Comparison of ENCODE assay signal across 8 mouse cellular contexts in genomic region chr13:83503919-83504318, GRCm38 (mm10). TPM values are rescaled to one million over a fixed set of nuclear protein-coding genes. Genes with fewer than 3 reads are reported as not detected.
DNase-seq lines count a peak whose midpoint lies in the region; ATAC-seq and TF ChIP-seq lines count a peak whose summit lies in the region.

Gene Mef2c, plus strand, starts transcription at chr13:83504034.

- TF ChIP-seq CTCF in kidney, postnatal 0 days (IDR thresholded peaks at IDR 0.05; ENCODE audit: low read depth) = no peak
- TF ChIP-seq CTCF in olfactory bulb, adult 2 months (IDR thresholded peaks at IDR 0.05; ENCODE audit: insufficient read depth, low read depth, low read length) = no peak

- no peak for DNase-seq in kidney, postnatal 0 days (ENCODE audit: low spot score)
- DNase-seq in kidney, postnatal 10 days = no peak
- DNase-seq in forebrain, embryonic 11.5 days (ENCODE audit: low spot score) = no peak
- no peak for DNase-seq in heart, postnatal 25 days (ENCODE audit: low spot score)
- DNase-seq in limb, embryonic 14.5 days (ENCODE audit: low spot score) = peak; percentile 45
- DNase-seq in cerebellum, adult 9-11 months = no peak
- DNase-seq in kidney, postnatal 14 days = no peak

- H3K4me2 ChIP-seq in kidney, postnatal 0 days (ENCODE audit: low read length) = no peak within 1 kb of the TSS
- no peak within 1 kb of the TSS for H3K4me2 ChIP-seq in forebrain, embryonic 11.5 days (ENCODE audit: low read depth, low read length, severe bottlenecking)
- 0 out of 2 replicates have a peak within 1 kb of the TSS, but pooled peaks have one; percentile 7 for H3K4me2 ChIP-seq in limb, embryonic 14.5 days (replicated peaks; ENCODE audit: low read depth, low read length, severe bottlenecking)

- intact Hi-C loops in heart, postnatal 25 days (cut with DNase I) = no loop called here

- H3K36me3 ChIP-seq in kidney, postnatal 0 days (ENCODE audit: insufficient read depth, low read length) = no peaks in the 10 kb centered on the region
- H3K36me3 ChIP-seq in forebrain, embryonic 11.5 days (ENCODE audit: control insufficient read depth, insufficient read depth, low read length) = no peaks in the 10 kb centered on the region
- no peaks in the 10 kb centered on the region for H3K36me3 ChIP-seq in limb, embryonic 14.5 days (ENCODE audit: control insufficient read depth, insufficient read depth, low read length)

- 89% methylated on average over 7 of the region's 7 CpGs for WGBS in kidney, postnatal 0 days
- 88% methylated on average over 7 of the region's 7 CpGs for WGBS in forebrain, embryonic 11.5 days
- 79% methylated on average over 7 of the region's 7 CpGs for WGBS in limb, embryonic 14.5 days
- WGBS in olfactory bulb, adult 2 months = 96% methylated on average over 7 of the region's 7 CpGs

- H3K27ac ChIP-seq in kidney, postnatal 0 days = no peak within 1 kb of the TSS
- no peak within 1 kb of the TSS for H3K27ac ChIP-seq in forebrain, embryonic 11.5 days (ENCODE audit: low read depth, low read length)
- no peak within 1 kb of the TSS for H3K27ac ChIP-seq in limb, embryonic 14.5 days (replicated peaks; ENCODE audit: low read depth, low read length)
- no peak within 1 kb of the TSS for H3K27ac ChIP-seq in olfactory bulb, adult 2 months (ENCODE audit: insufficient read depth, low read depth, low read length)

- no peak for TF ChIP-seq POLR2A in limb, embryonic 14.5 days (IDR thresholded peaks at IDR 0.05; ENCODE audit: borderline replicate concordance, extremely low read depth, insufficient read depth, insufficient read length)
- no peak for TF ChIP-seq POLR2A in olfactory bulb, adult 2 months (IDR thresholded peaks at IDR 0.05; ENCODE audit: insufficient read depth, low read depth, low read length)

- H3K9ac ChIP-seq in kidney, postnatal 0 days (ENCODE audit: low read depth, low read length) = no peak within 1 kb of the TSS
- H3K9ac ChIP-seq in forebrain, embryonic 11.5 days (ENCODE audit: low read length) = no peak within 1 kb of the TSS
- H3K9ac ChIP-seq in limb, embryonic 14.5 days (ENCODE audit: low read depth, low read length, severe bottlenecking) = no peak within 1 kb of the TSS

- no peak within 1 kb of the TSS for H3K4me3 ChIP-seq in kidney, postnatal 0 days (replicated peaks; ENCODE audit: low read depth, low read length)
- no peak within 1 kb of the TSS for H3K4me3 ChIP-seq in forebrain, embryonic 11.5 days (ENCODE audit: low read depth, low read length)
- no peak within 1 kb of the TSS for H3K4me3 ChIP-seq in limb, embryonic 14.5 days (replicated peaks; ENCODE audit: low read length)
- no peak within 1 kb of the TSS for H3K4me3 ChIP-seq in olfactory bulb, adult 2 months (ENCODE audit: insufficient read depth, low read depth, low read length)

- H3K27me3 ChIP-seq in kidney, postnatal 0 days (ENCODE audit: insufficient read depth, low read length) = no peaks in the 10 kb centered on the region
- no peaks in the 10 kb centered on the region for H3K27me3 ChIP-seq in forebrain, embryonic 11.5 days (ENCODE audit: control insufficient read depth, insufficient read depth, low read length)
- no peaks in the 10 kb centered on the region for H3K27me3 ChIP-seq in limb, embryonic 14.5 days (ENCODE audit: control insufficient read depth, insufficient read depth, low read length)

- ATAC-seq in kidney, postnatal 0 days (replicated peaks; ENCODE audit: low FRiP score, low read depth) = no peak
- ATAC-seq in forebrain, embryonic 11.5 days (replicated peaks; ENCODE audit: low FRiP score) = no peak
- ATAC-seq in limb, embryonic 14.5 days (ENCODE audit: low FRiP score, low read depth) = peak; percentile 65; the same call in 1 of the 2 replicates

- H3K9me3 ChIP-seq in kidney, postnatal 0 days (replicated peaks; ENCODE audit: low read length) = no peaks in the 10 kb centered on the region
- H3K9me3 ChIP-seq in forebrain, embryonic 11.5 days (ENCODE audit: control insufficient read depth, low read length) = no peaks in the 10 kb centered on the region
- H3K9me3 ChIP-seq in limb, embryonic 14.5 days (ENCODE audit: control insufficient read depth, low read length) = no peaks in the 10 kb centered on the region

- no peaks in the 10 kb centered on the region for H3K4me1 ChIP-seq in kidney, postnatal 0 days (replicated peaks; ENCODE audit: insufficient read depth, low read length)
- no peaks in the 10 kb centered on the region for H3K4me1 ChIP-seq in forebrain, embryonic 11.5 days (replicated peaks; ENCODE audit: control insufficient read depth, insufficient read depth, low read length)
- H3K4me1 ChIP-seq in limb, embryonic 14.5 days (ENCODE audit: control insufficient read depth, insufficient read depth, low read length) = no peaks in the 10 kb centered on the region
- no peaks in the 10 kb centered on the region for H3K4me1 ChIP-seq in olfactory bulb, adult 2 months (ENCODE audit: control insufficient read depth, insufficient read depth, low read length)

RNA-seq across cellular contexts. Expression of gene Mef2c, which starts in this region (rescaled TPM):
- polyA plus RNA-seq in kidney, postnatal 0 days (2015; fragmentation: Nextera tagmentation; extraction: Ambion mirVana) = 51.8 and 55.1 TPM in 2 replicates
- 18.0 and 19.0 TPM in 2 replicates for polyA plus RNA-seq in forebrain, embryonic 11.5 days (2014; fragmentation: Nextera tagmentation; extraction: Ambion mirVana)
- total RNA-seq in heart, postnatal 25 days (2021) = 10 to 100 TPM; 72.7 to 76.0 TPM
- polyA plus RNA-seq in limb, embryonic 14.5 days (2012; rRNA removed) = 50.0 and 59.3 TPM in 2 replicates
- 137 and 158 TPM in 2 replicates for polyA plus RNA-seq in limb, embryonic 14.5 days (2014; fragmentation: Nextera tagmentation; extraction: Ambion mirVana)
- polyA plus RNA-seq in olfactory bulb, adult 2 months (2012; ENCODE audit: insufficient read depth, insufficient read length, low replicate concordance, missing spikeins) = 320 and 512 TPM in 2 replicates
